Mouse (Mus musculus) forebrain, embryonic 12.5 days (tissue): ENCODE results near the gene Ecel1. TPM values are rescaled to one million over a fixed set of nuclear protein-coding genes. Genes with fewer than 3 reads are reported as not detected.

ENCODE experiments used
- ATAC-seq: fragments of 200-750 bp; cut with Nextera tagmentation; 2 replicates; pipeline ENCODE4 v1.8.0; 2017; ENCODE audit warnings: moderate TSS enrichment; ENCODE audit not compliant: low FRiP score
- H3K27ac ChIP-seq: fragments of 300-500 bp; sonication (generic); 2 replicates; pipeline ENCODE4 v1.5.1; 2016; ENCODE audit warnings: mild to moderate bottlenecking
- H3K27me3 ChIP-seq: fragments of 300-500 bp; sonication (generic); 2 replicates; pipeline ENCODE4 v1.6.1; 2016; ENCODE audit warnings: mild to moderate bottlenecking
- H3K36me3 ChIP-seq: fragments of 300-500 bp; sonication (generic); replicated peaks from 2 replicates; pipeline ENCODE4 v1.6.1; 2016; ENCODE audit warnings: mild to moderate bottlenecking
- H3K4me1 ChIP-seq: fragments of 300-500 bp; sonication (generic); 2 replicates; pipeline ENCODE4 v1.6.1; 2016
- H3K4me2 ChIP-seq: fragments of 300-500 bp; sonication (generic); 2 replicates; pipeline ENCODE4 v1.6.1; 2016; ENCODE audit warnings: mild to moderate bottlenecking, moderate library complexity
- H3K4me3 ChIP-seq: fragments of 300-500 bp; sonication (generic); replicated peaks from 2 replicates; pipeline ENCODE4 v1.5.1; 2016; ENCODE audit warnings: mild to moderate bottlenecking
- H3K9ac ChIP-seq: fragments of 300-500 bp; sonication (generic); 2 replicates; pipeline ENCODE4 v1.6.1; 2016; ENCODE audit warnings: mild to moderate bottlenecking
- H3K9me3 ChIP-seq: fragments of 300-500 bp; sonication (generic); 2 replicates; pipeline ENCODE4 v1.6.1; 2016
- WGBS: fragments of 180-500 bp; shearing (Covaris S2); methylation state at CpG from one replicate; pipeline ENCODE4 v1.1.7; 2016; 5-methylcytosine and 5-hydroxymethylcytosine counted together
- polyA plus RNA-seq: library from polyadenylated mRNA; unstranded; fragments of >200 nt; fragmentation: Nextera tagmentation; extraction: Ambion mirVana; gene quantifications from 2 replicates; pipeline ENCODE4 v1.2.1, GENCODE M21; 2016

The Ecel1 gene
- polyA plus RNA-seq, 1 experiment from 2014 or later = 18.3 TPM

GRCm38 (mm10) chr1:87164164-87164795, 8.0 kb upstream of the Ecel1 start:
- H3K27ac ChIP-seq = peak overlapping the region; percentile 44
- no peak overlapping the region for H3K4me2 ChIP-seq
- peaks cover 41% of the 10 kb centered on the region; the same call in 1 of the 2 replicates for H3K27me3 ChIP-seq

DNA sequence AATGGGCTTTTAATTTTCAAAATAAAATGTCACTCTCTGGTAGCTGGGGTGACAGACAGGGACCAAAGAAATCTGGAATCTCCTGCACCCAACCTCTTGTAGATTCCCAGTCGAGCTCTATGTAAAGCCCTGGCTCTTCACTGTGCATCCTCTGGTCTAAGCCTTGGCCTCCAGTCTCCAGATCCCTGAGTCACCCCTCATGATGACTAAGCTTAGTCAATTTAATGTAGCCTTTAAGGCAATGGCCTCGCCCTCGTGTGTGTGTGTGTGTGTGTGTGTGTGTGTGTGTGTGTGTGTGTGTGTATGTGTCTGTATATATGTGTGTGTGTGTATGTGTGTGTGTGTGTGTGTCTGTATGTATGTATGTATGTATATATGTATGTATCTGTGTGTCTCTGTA, 3.1 kb upstream of the Ecel1 start:
- H3K4me2 ChIP-seq = no peak overlapping the region
- H3K4me3 ChIP-seq = no peak overlapping the region
- no peak for ATAC-seq
- H3K9me3 ChIP-seq = no peaks in the 10 kb centered on the region
- 78% methylated on average over 3 of the region's 3 CpGs for WGBS
- no peak overlapping the region for H3K9ac ChIP-seq
- H3K36me3 ChIP-seq = no peaks in the 10 kb centered on the region
- peaks cover 28% of the 10 kb centered on the region for H3K4me1 ChIP-seq
- H3K27me3 ChIP-seq = peaks cover 64% of the 10 kb centered on the region
- H3K27ac ChIP-seq = no peak overlapping the region

More at GRCm38 (mm10) chr1:87164164-87164795, 8.0 kb upstream of the Ecel1 start:
- H3K4me3 ChIP-seq = no peak overlapping the region
- ATAC-seq = peak; percentile 62; the same call in 1 of the 2 replicates
- peaks cover 21% of the 10 kb centered on the region for H3K4me1 ChIP-seq
- H3K9ac ChIP-seq = no peak overlapping the region
- 38% methylated on average over 11 of the region's 11 CpGs for WGBS
- no peaks in the 10 kb centered on the region for H3K36me3 ChIP-seq
- H3K9me3 ChIP-seq = no peaks in the 10 kb centered on the region

DNA sequence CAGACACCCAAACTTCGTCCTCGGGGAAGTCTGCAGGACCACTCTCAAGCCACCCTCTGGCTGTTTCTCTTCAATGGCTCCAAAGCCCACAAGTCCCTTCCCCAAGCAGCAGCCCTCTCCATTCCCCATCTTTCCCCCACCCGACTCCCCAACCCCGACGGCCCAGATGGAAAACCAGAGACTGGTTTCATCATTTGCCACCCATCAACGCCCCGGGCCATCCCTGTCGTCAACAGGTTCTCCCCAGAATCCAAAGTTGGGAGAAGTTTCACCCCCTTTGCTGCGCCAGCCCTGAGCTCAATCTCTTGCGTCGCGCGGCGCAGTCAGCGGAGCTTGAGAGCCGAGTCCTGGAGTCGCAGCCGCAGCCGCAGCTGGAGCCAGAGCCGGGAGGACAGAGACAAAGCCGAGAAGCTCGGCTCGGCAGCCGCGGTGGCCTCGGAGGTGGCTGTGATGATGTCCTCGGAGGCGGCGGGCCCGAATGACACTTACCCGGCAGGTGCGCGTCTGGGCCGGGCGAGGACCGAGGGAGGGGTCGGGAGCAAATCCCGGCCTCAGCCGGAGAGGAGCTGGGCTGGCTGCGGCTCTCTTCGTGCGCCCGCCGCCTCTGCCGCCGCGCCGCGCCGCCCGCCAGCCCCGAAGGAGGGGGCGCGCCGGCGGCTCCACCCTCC, 656 bp downstream of the Ecel1 start:
- Histone ChIP-seq H3K27ac (peak overlapping the region; percentile 25; the same call in 1 of the 2 replicates), H3K4me3 (peak overlapping the region; percentile 48)
- ATAC-seq = peak; percentile 42

DNA sequence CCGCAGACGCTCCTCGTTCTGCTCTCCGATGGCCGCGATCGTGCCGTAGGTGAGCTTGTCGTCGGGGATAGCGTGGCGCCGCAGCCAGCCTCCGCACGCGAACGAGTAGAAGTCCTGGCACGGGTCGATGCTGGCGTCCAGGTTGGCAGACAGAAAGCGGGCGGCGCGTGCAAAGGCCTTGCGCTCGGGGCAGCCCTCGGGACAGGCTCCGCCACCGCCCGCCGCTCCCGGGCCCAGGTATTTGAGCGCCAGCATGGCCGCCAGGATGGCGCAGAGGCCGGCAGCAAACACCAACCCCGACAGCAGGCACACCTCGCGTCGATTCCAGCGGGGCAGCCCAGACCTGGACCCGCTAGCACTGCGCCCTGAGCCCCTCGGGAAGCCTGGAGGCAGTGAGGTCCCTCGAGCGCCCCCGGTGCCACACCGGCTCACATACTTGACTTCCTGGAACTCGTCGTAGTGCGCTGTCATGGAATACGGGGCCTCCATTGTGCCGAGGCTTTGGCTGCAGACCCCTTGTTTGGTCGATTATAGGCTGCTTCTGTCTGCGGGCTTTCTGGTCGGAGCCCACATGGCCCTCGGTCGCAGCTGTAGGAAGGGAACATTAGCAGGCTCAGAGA, 1.7 kb downstream of the Ecel1 start:
- Histone ChIP-seq H3K9me3 (no peaks in the 10 kb centered on the region), H3K27me3 (peaks cover 100% of the 10 kb centered on the region), H3K9ac (peak overlapping the region; percentile 36; the same call in 1 of the 2 replicates), H3K4me1 (peaks cover 26% of the 10 kb centered on the region), H3K4me3 (peak overlapping the region; percentile 48), H3K27ac (no peak overlapping the region), H3K4me2 (peak overlapping the region; percentile 73), H3K36me3 (no peaks in the 10 kb centered on the region)
- WGBS = 2% methylated on average over 56 of the region's 58 CpGs
- ATAC-seq = no peak

More for the DNA sequence above, 656 bp downstream of the Ecel1 start:
- H3K4me2 ChIP-seq = peak overlapping the region; percentile 73
- peaks cover 89% of the 10 kb centered on the region for H3K27me3 ChIP-seq
- peak overlapping the region; percentile 49 for H3K9ac ChIP-seq
- H3K36me3 ChIP-seq = no peaks in the 10 kb centered on the region
- WGBS = under 1% methylated on average over 47 of the region's 56 CpGs
- peaks cover 26% of the 10 kb centered on the region for H3K4me1 ChIP-seq
- H3K9me3 ChIP-seq = no peaks in the 10 kb centered on the region

GRCm38 (mm10) chr1:87153776-87154500, 2.4 kb downstream of the Ecel1 start:
- H3K9ac ChIP-seq = peak overlapping the region; percentile 36
- peak; percentile 40; the same call in 1 of the 2 replicates for ATAC-seq
- peaks cover 100% of the 10 kb centered on the region for H3K27me3 ChIP-seq
- no peaks in the 10 kb centered on the region for H3K9me3 ChIP-seq
- peaks cover 26% of the 10 kb centered on the region for H3K4me1 ChIP-seq
- H3K4me2 ChIP-seq = peak overlapping the region; percentile 73
- H3K4me3 ChIP-seq = peak overlapping the region; percentile 48
- no peaks in the 10 kb centered on the region for H3K36me3 ChIP-seq
- WGBS = under 1% methylated on average over 72 of the region's 72 CpGs
- H3K27ac ChIP-seq = no peak overlapping the region

GRCm38 (mm10) chr1:87151286-87151685, 5.0 kb downstream of the Ecel1 start:
- H3K27ac ChIP-seq = no peak overlapping the region
- ATAC-seq = no peak
- 90% methylated on average over 6 of the region's 6 CpGs for WGBS
- peaks cover 90% of the 10 kb centered on the region for H3K27me3 ChIP-seq
- no peaks in the 10 kb centered on the region for H3K36me3 ChIP-seq
- no peaks in the 10 kb centered on the region for H3K9me3 ChIP-seq
- peaks cover 26% of the 10 kb centered on the region for H3K4me1 ChIP-seq
- no peak overlapping the region for H3K9ac ChIP-seq
- no peak overlapping the region for H3K4me2 ChIP-seq
- H3K4me3 ChIP-seq = no peak overlapping the region

- H3K4me3 ChIP-seq = no peak overlapping the region
- H3K9ac ChIP-seq = no peak overlapping the region
- whole genome bisulfite sequencing = 37% methylated on average over 13 of the region's 13 CpGs
- H3K4me2 ChIP-seq = no peak overlapping the region
- H3K4me1 ChIP-seq = peaks cover 9% of the 10 kb centered on the region
- H3K27ac ChIP-seq = no peak overlapping the region
- ATAC-seq = no peak
- H3K9me3 ChIP-seq = no peaks in the 10 kb centered on the region
- no peaks in the 10 kb centered on the region for H3K36me3 ChIP-seq
- peaks cover 72% of the 10 kb centered on the region for H3K27me3 ChIP-seq
These were observed 6.9 kb downstream of the Ecel1 start for GRCm38 (mm10) chr1:87149422-87149821.

GRCm38 (mm10) chr1:87143141-87143540, 13.2 kb downstream of the Ecel1 start:
- H3K9ac ChIP-seq = no peak overlapping the region
- no peak overlapping the region for H3K27ac ChIP-seq
- peaks cover 5% of the 10 kb centered on the region; the same call in 1 of the 2 replicates for H3K4me1 ChIP-seq
- ATAC-seq = no peak
- WGBS = 79% methylated on average over 10 of the region's 10 CpGs
- no peak overlapping the region for H3K4me2 ChIP-seq
- no peaks in the 10 kb centered on the region for H3K36me3 ChIP-seq
- H3K9me3 ChIP-seq = no peaks in the 10 kb centered on the region
- H3K4me3 ChIP-seq = no peak overlapping the region
- peaks cover 9% of the 10 kb centered on the region; the same call in 1 of the 2 replicates for H3K27me3 ChIP-seq

- no peak overlapping the region for H3K4me3 ChIP-seq
- no peaks in the 10 kb centered on the region for H3K9me3 ChIP-seq
- 82% methylated on average over 9 of the region's 9 CpGs for WGBS
- no peak overlapping the region for H3K4me2 ChIP-seq
- H3K27ac ChIP-seq = peak overlapping the region; percentile 42; the same call in 1 of the 2 replicates
- peaks cover 5% of the 10 kb centered on the region; the same call in 1 of the 2 replicates for H3K4me1 ChIP-seq
- H3K9ac ChIP-seq = no peak overlapping the region; the same call in 1 of the 2 replicates
- no peaks in the 10 kb centered on the region for H3K36me3 ChIP-seq
- peaks cover 2% of the 10 kb centered on the region; the same call in 1 of the 2 replicates for H3K27me3 ChIP-seq
- 0 out of 2 replicates have a peak, but pooled peaks have one; percentile 53 for ATAC-seq
These were observed 13.9 kb downstream of the Ecel1 start for GRCm38 (mm10) chr1:87142456-87142855.

GRCm38 (mm10) chr1:87141550-87141949, 14.8 kb downstream of the Ecel1 start:
- no peak for ATAC-seq
- no peaks in the 10 kb centered on the region for H3K27me3 ChIP-seq
- H3K27ac ChIP-seq = no peak overlapping the region
- no peaks in the 10 kb centered on the region for H3K36me3 ChIP-seq
- H3K4me3 ChIP-seq = no peak overlapping the region
- no peak overlapping the region for H3K9ac ChIP-seq
- peaks cover 5% of the 10 kb centered on the region; the same call in 1 of the 2 replicates for H3K4me1 ChIP-seq
- no peaks in the 10 kb centered on the region for H3K9me3 ChIP-seq
- WGBS = 83% methylated on average over 4 of the region's 4 CpGs
- no peak overlapping the region for H3K4me2 ChIP-seq

DNA sequence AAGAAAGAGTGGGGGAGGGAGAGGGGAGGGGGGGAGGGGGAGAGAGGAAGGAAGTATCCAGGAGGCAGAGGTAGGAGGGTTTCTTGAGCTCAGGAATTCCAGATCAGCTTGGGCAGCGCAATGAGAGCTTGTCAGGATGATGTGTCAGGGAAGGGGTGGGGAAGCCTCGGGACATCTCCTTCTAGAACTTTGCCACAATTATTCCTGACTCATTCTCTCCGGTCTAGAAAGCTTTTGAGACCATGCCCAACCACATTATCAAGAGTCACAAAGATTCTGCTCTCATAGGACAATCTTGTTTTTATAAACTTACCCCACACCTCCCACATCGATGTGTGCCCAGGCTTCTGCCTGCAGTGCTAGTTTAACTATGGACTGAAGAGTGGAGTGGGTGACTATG, 24.5 kb downstream of the Ecel1 start:
- WGBS = 97% methylated on average over 4 of the region's 4 CpGs
- no peaks in the 10 kb centered on the region for H3K36me3 ChIP-seq
- peaks cover 25% of the 10 kb centered on the region for H3K27me3 ChIP-seq
- H3K4me2 ChIP-seq = no peak overlapping the region
- ATAC-seq = no peak
- no peak overlapping the region for H3K9ac ChIP-seq
- peaks cover 10% of the 10 kb centered on the region; the same call in 1 of the 2 replicates for H3K4me1 ChIP-seq
- H3K27ac ChIP-seq = no peak overlapping the region
- no peaks in the 10 kb centered on the region for H3K9me3 ChIP-seq
- no peak overlapping the region for H3K4me3 ChIP-seq
